Mouse (Mus musculus) common myeloid progenitor, adult 5-6 weeks (primary cell): ENCODE measurements around the gene Htr3a. TPM values are rescaled to one million over a fixed set of nuclear protein-coding genes. Genes with fewer than 3 reads are reported as not detected.

Experiments
- ATAC-seq: replicated peaks from 2 replicates; pipeline ENCODE4 v1.8.0; 2016; ENCODE audit warnings: low read depth, mild to moderate bottlenecking, moderate TSS enrichment, inconsistent platforms; ENCODE audit not compliant: poor library complexity, severe bottlenecking
- total RNA-seq: library from RNA; stranded (forward); fragments of 200-1000, 187-1606 nt; gene quantifications from 2 replicates; pipeline ENCODE4 v1.2.3, GENCODE M21; 2017

Htr3a gene
- total RNA-seq: not detected in 2 replicates

DNA sequence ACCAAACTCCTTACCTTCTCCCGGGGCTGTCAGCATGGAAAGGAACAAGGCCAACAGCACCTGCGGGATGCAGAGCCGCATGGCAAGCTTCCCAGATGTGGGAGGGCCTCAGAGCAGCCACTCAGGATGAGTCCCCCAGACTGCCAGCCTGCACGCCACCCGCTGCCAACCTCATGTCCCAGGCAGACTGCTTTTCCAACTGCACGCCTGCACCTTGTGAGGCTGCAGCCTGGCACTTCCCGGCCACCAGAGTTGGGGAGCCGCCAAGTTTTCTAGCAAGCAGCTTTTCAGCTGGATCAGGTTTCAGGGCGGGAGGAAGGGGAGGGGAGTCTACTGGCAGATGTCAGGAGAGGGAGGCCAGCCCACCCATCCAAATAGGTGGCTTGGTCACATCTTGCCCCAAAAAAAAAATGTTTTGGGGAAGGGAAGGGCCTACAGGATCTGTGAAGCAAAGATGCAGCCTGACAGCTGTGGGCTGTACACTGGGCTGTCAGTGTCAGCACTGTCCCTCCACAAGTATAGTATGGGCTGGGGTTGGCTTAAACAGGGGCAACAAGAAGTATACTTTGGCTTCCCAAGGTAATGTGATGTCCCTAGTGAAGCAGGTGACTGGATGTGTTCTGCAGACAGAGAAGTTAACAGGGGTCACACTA is at the start of gene Htr3a:
Gene Htr3a (minus strand): TSS at position 215 of the 653 bp plus-strand sequence.
- ATAC-seq: no peak

DNA sequence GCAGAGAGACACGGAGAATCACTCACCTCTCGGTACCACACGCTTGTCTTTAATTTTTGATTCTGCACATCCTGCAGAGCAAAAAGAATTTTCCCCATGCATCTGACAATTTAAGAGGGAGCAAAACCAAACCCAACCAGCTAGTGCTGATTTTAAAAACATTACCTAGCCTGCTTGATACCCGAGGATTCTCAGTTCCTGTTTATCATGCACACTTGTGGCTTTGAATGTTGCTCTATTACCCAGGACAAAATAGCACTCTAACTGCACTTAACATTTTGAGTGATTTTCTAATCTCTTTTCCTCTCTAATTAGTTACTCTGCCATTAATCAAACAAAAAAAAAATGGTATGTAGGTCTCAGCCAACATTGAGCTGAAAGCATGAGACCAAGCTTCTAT is 36.7 kb upstream of the Htr3a start:
- ATAC-seq: no peak

DNA sequence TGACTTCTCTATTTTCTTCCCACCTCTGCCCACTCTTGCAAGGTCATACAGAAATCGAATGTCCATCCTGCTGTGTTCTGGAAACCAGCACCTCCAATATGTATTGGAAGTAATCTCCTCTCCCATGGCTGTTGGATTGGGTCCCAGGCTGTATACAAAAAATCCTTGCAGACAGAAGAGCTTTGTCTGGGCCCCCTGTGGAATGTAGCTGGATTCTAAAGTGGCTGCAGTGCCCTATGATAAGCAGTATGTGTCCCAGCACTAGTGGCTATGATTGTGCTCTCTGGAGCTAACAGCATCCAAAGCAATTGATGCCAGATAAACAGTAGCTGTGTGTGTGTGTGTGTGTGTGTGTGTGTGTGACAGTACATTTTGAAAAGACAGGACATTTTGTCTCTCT is 31.4 kb upstream of the Htr3a start:
- no peak for ATAC-seq

GRCm38 (mm10) chr9:48929436-48929835 is 18.5 kb upstream of the Htr3a start:
- ATAC-seq: no peak

- no peak for ATAC-seq
These were observed 17.9 kb upstream of the Htr3a start for GRCm38 (mm10) chr9:48928781-48929180.

DNA sequence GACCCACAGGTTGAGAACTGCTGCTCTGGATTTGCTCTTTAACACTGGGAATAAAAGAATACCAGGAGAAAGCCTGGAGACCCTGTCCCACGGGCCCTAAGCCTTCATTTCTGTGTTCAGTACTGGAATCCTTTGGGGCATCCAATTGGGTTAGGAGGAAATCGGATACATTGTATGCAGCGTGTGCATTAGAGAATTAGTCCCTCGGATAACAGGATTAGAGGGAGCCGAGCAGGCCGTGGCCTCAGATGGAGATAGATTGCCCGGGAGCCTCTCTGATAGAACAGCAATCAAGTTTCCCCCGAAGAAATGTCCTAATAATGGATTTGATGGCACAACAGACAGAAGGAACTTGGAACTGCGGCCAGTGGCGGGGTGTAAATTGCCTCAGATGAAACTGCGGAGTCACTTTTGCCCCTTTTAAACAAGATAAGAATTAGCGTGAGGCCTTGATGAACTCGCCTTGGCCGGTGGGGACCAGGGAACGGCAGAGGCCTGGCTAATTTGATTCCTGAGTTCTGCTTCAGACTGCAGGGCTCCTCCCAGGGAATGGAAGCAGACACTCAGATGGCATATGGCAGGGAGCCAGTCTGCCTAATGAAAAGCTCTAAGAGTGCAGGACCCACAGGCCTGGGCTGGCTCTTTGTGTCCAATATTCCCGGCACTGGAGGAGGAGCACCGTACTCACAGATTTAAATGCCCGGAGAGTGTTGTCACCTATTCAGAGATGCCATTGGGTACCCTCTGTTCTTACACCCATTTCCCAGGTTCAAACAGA is 5.3 kb upstream of the Htr3a start:
- ATAC-seq: no peak

GRCm38 (mm10) chr9:48904421-48904820 is 6.5 kb downstream of the Htr3a start:
- no peak for ATAC-seq

DNA sequence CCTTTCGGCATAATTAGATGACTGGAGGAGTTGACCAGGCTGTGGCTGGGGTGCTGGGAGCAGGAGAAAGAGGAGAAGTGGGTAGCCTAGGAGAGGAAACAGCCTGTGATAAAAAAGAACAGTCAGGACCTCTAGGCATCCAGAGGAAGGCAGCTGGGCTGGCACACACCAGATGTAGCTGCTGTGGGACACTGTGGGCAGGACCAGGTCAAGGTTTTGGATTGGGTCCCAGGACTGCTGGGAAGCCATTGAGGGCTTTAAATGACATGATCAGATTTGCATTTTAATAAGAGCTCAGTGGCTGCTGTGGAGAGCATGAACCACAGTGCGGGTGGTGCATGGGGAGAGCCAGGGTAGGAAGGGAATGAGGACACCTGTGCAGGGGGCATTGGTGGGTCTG is 7.1 kb downstream of the Htr3a start:
- ATAC-seq: no peak

GRCm38 (mm10) chr9:48898551-48898950 is 12.3 kb downstream of the Htr3a start:
- ATAC-seq: no peak; the same call in 1 of the 2 replicates

- no peak for ATAC-seq
These were observed 14.9 kb downstream of the Htr3a start for GRCm38 (mm10) chr9:48895819-48896536.

DNA sequence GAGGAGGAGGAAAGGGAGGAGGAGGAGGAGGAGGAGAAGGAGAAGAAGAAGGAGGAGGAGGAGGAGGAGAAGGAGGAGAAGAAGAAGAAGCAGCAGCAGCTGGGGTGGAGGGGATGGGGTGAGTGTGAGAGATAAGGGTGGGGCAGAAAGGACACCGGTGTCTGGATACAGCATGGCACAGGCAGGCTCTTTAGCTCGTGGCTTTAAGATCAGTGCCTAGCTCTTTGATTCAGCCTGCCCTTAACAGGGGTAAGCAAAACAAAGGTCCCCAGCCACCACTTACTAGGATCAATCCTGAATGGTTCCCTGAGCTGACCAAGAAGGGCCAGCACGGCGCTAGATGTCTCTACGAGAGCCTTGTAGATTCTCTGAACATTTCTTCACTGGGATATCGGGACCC is 16.1 kb downstream of the Htr3a start:
- no peak for ATAC-seq

GRCm38 (mm10) chr9:48893986-48894385 is 16.9 kb downstream of the Htr3a start:
- ATAC-seq: peak; percentile 63

DNA sequence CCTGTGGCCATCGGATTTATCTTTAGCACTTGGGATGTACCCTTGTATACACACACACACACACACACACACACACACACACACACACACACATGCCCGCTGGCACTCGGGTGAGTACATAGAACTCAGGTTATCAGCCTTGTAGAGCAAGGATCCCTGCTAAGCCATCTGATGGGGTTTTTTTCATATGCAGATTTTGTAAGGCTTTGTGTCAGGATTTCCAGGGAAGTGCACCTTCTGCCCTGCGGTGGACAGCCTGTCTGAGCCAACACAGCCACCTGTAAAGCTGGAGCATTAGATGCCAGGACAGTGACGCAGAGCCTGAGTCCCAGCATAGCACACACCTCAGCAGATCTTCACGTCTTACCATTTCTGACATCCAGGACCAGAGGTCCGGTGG is 21.8 kb downstream of the Htr3a start:
- no peak for ATAC-seq

- no peak for ATAC-seq
These were observed 38.0 kb downstream of the Htr3a start for GRCm38 (mm10) chr9:48872896-48873295.

DNA sequence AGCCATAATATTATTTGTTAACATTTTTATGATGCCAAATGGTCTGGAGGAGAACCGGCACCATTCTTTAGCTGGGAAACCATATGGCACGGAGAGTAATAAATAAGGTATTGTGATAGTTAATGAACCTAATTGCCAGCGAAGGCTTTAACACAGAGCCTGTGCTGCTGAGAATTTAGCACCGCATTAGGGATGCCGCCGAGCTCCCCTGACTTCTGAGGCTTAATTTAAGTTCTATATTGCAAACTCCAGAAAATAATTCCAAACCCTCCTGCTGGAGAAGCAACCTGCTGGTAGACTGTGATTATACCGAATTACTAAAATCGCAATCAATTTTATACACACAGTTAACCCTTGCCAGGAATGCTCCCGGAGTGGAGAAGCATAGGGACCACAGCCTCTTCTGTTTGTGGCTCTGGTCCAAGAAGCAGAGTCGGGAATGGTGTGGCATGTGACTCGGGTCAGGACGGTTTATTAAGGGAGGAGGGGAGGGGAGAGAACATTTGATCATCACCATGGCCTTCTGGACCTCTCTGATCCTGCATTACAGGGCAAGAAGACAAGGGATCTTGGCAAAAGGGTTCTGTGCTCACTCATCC is 44.3 kb downstream of the Htr3a start:
- ATAC-seq: no peak

GRCm38 (mm10) chr9:48865235-48865634 is 45.7 kb downstream of the Htr3a start:
- ATAC-seq: no peak

DNA sequence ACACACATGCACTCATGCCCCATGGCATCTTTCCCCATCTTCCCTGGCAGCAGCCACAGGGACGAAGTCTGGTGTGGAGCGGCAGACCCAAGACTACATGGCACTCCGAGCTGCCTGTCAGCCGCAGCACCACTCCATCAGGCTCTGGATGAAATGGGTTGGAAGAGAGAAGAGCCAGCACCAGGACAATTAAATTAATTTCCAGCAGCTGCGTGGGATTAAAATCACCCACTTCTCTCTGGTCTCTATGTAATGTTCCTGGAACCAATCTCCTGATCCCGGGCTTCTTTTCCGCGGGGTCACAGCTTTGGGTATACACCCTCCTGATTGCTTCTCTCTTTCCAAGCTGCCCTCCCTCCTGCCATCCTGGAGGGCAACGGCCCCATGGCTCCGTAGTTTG is 49.4 kb downstream of the Htr3a start:
- ATAC-seq: no peak

DNA sequence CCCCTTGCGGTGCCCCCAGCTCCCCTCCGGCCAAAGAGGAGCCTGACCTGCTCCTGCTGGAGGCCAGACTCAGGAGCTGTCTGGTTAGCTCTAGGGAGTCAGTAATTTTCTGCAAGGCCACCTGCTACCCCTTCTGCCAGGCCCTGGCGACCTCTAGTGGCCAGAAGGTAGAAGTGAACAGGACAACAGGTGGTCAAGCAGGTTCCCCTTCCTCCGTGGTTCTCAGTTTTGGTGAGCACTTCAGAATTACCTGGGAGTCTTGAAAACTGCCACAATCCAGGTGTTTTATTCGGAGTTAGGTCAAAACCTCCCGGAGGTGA is 50.4 kb downstream of the Htr3a start:
- ATAC-seq: peak; percentile 97

- ATAC-seq: no peak
These were observed 50.9 kb downstream of the Htr3a start for GRCm38 (mm10) chr9:48859828-48860525.

- no peak for ATAC-seq
These were observed 53.0 kb downstream of the Htr3a start for GRCm38 (mm10) chr9:48857944-48858343.
